Mouse (Mus musculus) heart, adult 2 months (tissue): ENCODE measurements at regions not wholly inside any gene's neighbourhood (a gene's known extent, or its start where the extent isn't known, plus 50 kb on each side); places are given as distances from the start of the nearest gene placed in this dataset.

ENCODE experiments used
- DNase-seq, 2 experiments: peaks; one replicate each; pipeline ENCODE4 v3.0.0; 2021
- H3K27ac ChIP-seq: fragments of 200-600 bp; 2 replicates; pipeline ENCODE4 v1.8.1; 2022
- H3K27me3 ChIP-seq: fragments of 200-500 bp; 2 replicates; pipeline ENCODE4 v1.6.1; 2012; ENCODE audit warnings: mild to moderate bottlenecking, low read length, inconsistent platforms, mixed read lengths; ENCODE audit not compliant: control insufficient read depth, insufficient read depth
- H3K36me3 ChIP-seq: fragments of 200-500 bp; 2 replicates; pipeline ENCODE4 v1.6.1; 2012; ENCODE audit warnings: low read length, inconsistent platforms; ENCODE audit not compliant: control insufficient read depth, insufficient read depth
- H3K4me1 ChIP-seq: fragments of 200-500 bp; 2 replicates; pipeline ENCODE4 v1.6.1; 2011; ENCODE audit warnings: low read length; ENCODE audit not compliant: control insufficient read depth, insufficient read depth
- H3K4me3 ChIP-seq: fragments of 200-600 bp; 2 replicates; pipeline ENCODE4 v1.8.1; 2022
- H3K79me2 ChIP-seq: fragments of 200-500 bp; replicated peaks from 2 replicates; pipeline ENCODE4 v1.6.1; 2012; ENCODE audit warnings: mild to moderate bottlenecking, inconsistent platforms, low read length, moderate library complexity, mixed read lengths; ENCODE audit not compliant: control insufficient read depth, insufficient read depth
- H3K9ac ChIP-seq: fragments of 200-500 bp; 2 replicates; pipeline ENCODE4 v1.6.1; 2012; ENCODE audit warnings: low read depth, mild to moderate bottlenecking, control low read depth, inconsistent platforms, low read length, mixed read lengths
- CTCF ChIP-seq: fragments of 200-600 bp; IDR thresholded peaks from 2 replicates; pipeline ENCODE4 v1.8.1; 2022; ENCODE audit warnings: antibody characterized with exemption, mild to moderate bottlenecking, moderate library complexity
- EP300 ChIP-seq: fragments of 200-500 bp; IDR thresholded peaks from 2 replicates; pipeline ENCODE4 v1.6.1; 2011; ENCODE audit warnings: low read depth, low read length, control low read depth; ENCODE audit not compliant: insufficient read depth
- POLR2A ChIP-seq: fragments of 200-500 bp; IDR thresholded peaks from 2 replicates; pipeline ENCODE4 v1.6.1; 2011; ENCODE audit warnings: mild to moderate bottlenecking, low read depth, low read length, control low read depth; ENCODE audit not compliant: insufficient read depth
- WGBS: fragments of 180-500 bp; shearing (Covaris S2); methylation state at CpG from one replicate; pipeline ENCODE4 v1.1.7; 2018; 5-methylcytosine and 5-hydroxymethylcytosine counted together
- intact Hi-C: fragments of 180-260 bp; cut with DNase I; formaldehyde crosslinking; loops from one replicate; pipeline ENCODE4 v1.15.1; 2025

DNA sequence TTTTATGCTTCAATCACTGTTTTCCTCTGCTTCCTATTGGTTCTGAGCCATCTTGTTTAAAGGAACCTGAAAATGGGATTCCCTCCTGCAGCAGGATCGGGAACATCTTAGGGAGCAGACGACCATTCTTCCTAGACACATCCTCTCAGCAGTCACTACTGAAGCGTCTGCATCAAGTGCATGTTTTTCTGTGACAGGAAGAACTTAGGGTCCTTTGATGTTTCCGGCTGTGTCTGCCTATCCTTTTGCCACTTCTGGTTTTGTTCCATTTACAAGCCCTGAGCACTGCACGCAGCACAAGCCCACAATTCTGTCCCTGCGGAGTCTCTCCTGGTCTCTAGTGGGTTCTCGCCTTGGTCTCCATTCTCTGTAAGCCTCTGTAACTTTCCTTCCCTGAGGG lies 163.9 kb upstream of the Zfp637 start:
- Histone ChIP-seq H3K4me1 (peaks cover 4% of the 10 kb centered on the region), H3K27ac (no peak overlapping the region), H3K9ac (no peak overlapping the region), H3K36me3 (no peaks in the 10 kb centered on the region), H3K79me2 (no peaks in the 10 kb centered on the region), H3K4me3 (no peak overlapping the region), H3K27me3 (no peaks in the 10 kb centered on the region)
- no peak for DNase-seq
- TF ChIP-seq POLR2A: no peak
- TF ChIP-seq CTCF: no peak
- TF ChIP-seq EP300: no peak
- WGBS: 55% methylated on average over 7 of the region's 7 CpGs
- intact Hi-C loops: no loop called here

- Histone ChIP-seq H3K79me2 (no peaks in the 10 kb centered on the region), H3K4me3 (no peak overlapping the region), H3K36me3 (no peaks in the 10 kb centered on the region), H3K4me1 (peaks cover 4% of the 10 kb centered on the region), H3K27ac (no peak overlapping the region), H3K9ac (no peak overlapping the region), H3K27me3 (no peaks in the 10 kb centered on the region)
- intact Hi-C loops: no loop called here
- no peak for DNase-seq
- WGBS: 82% methylated on average over 2 of the region's 2 CpGs
- TF ChIP-seq EP300 (no peak), CTCF (no peak), POLR2A (no peak)
Measured at GRCm38 (mm10) chr6:117677821-117678220, 163.2 kb upstream of the Zfp637 start.

- TF ChIP-seq CTCF: no peak
- no peak for TF ChIP-seq EP300
- no peak for TF ChIP-seq POLR2A
- H3K27me3 ChIP-seq: no peaks in the 10 kb centered on the region
- no peaks in the 10 kb centered on the region for H3K79me2 ChIP-seq
- 38% methylated on average over 5 of the region's 5 CpGs for WGBS
- peaks cover 4% of the 10 kb centered on the region for H3K4me1 ChIP-seq
- no peak for DNase-seq
- intact Hi-C loops: no loop called here
- H3K9ac ChIP-seq: no peak overlapping the region
- H3K4me3 ChIP-seq: no peak overlapping the region
- no peaks in the 10 kb centered on the region for H3K36me3 ChIP-seq
- no peak overlapping the region for H3K27ac ChIP-seq
Measured at GRCm38 (mm10) chr6:117678276-117678675, 162.7 kb upstream of the Zfp637 start.

DNA sequence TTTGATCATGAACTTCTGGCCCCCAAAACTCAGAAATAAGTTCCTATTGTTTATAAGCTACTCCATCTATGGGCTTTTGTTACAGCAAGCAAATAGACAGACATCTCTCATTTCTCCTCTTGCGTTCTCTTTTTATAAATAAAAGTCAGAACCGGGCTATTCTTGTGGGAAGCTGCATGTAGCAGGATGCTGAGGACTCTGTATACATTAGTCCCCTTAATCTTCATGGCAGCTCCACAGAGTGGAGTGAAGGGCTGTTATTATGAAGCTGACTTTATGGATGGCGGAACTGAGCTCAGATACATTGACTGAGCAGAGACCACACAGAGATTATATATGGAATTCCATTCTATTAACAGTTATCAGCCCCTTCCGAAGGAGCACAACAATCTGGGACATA lies 162.1 kb upstream of the Zfp637 start:
- H3K27ac ChIP-seq: no peak overlapping the region
- H3K79me2 ChIP-seq: no peaks in the 10 kb centered on the region
- intact Hi-C loops: no loop called here
- H3K4me1 ChIP-seq: peaks cover 4% of the 10 kb centered on the region
- no peaks in the 10 kb centered on the region for H3K36me3 ChIP-seq
- no peak for DNase-seq
- TF ChIP-seq EP300 (no peak), POLR2A (no peak), CTCF (no peak)
- 90% methylated on average over 4 of the region's 4 CpGs for WGBS
- H3K4me3 ChIP-seq: no peak overlapping the region
- no peaks in the 10 kb centered on the region for H3K27me3 ChIP-seq
- H3K9ac ChIP-seq: no peak overlapping the region

DNA sequence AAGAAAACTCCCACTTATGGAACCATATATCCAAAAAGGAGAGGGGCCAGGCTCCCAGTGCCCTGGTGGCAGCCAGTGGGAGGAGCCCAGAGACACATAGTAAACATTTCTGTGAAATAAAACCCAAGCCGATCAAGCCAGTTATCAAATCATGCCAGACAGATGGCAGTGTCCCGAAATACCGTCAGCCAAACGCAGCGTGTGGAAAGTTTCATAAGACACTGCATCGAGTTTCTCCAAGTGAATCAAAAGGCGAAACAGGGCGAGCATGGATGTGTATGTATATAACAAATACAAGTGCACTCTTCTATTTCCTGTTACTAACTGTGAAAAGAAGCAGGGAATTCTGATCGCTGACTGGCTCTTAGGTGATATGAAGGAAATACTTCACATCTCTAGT lies 154.8 kb upstream of the Zfp637 start:
- H3K4me3 ChIP-seq: no peak overlapping the region
- DNase-seq: no peak
- 81% methylated on average over 9 of the region's 9 CpGs for WGBS
- H3K27ac ChIP-seq: no peak overlapping the region
- no peaks in the 10 kb centered on the region for H3K79me2 ChIP-seq
- intact Hi-C loops: loop anchor here (5.0 kb wide), 1 partner anchor 141 kb away; no protein-coding TSS in a partner anchor
- no peak overlapping the region for H3K9ac ChIP-seq
- no peaks in the 10 kb centered on the region for H3K36me3 ChIP-seq
- H3K27me3 ChIP-seq: peaks cover 1% of the 10 kb centered on the region; the same call in 1 of the 2 replicates
- no peaks in the 10 kb centered on the region for H3K4me1 ChIP-seq
- no peak for TF ChIP-seq EP300
- no peak for TF ChIP-seq CTCF
- TF ChIP-seq POLR2A: no peak

DNA sequence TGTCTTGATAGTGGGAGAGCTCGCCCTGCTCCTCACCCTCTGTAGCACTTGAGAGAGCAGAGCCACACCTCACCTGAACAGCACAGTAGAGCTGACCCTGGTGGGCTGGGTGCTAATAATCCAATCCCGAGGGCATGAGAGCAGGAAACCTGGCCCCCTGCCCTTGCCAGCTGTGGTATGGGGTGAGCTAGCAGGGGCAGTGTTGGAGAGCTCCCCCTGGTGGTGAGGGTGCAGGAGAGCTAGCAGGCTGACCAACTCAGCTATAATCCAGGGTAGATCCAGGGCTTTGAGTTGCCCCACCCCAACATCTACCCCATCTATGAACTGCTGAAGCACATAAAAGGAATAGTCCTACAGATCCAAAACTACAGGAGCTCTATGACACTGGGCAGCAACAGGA lies 153.9 kb upstream of the Zfp637 start:
- H3K4me3 ChIP-seq: no peak overlapping the region
- intact Hi-C loops: loop anchor here (1.0 to 5.0 kb wide), 2 partner anchors 140 to 513 kb away; no protein-coding TSS in a partner anchor
- DNase-seq: peak; percentile 38 to 62
- WGBS: 74% methylated on average over 2 of the region's 2 CpGs
- no peaks in the 10 kb centered on the region for H3K36me3 ChIP-seq
- no peak overlapping the region for H3K9ac ChIP-seq
- H3K79me2 ChIP-seq: no peaks in the 10 kb centered on the region
- peaks cover 1% of the 10 kb centered on the region; the same call in 1 of the 2 replicates for H3K27me3 ChIP-seq
- no peak overlapping the region for H3K27ac ChIP-seq
- peak; percentile 82 for TF ChIP-seq CTCF
- no peak for TF ChIP-seq EP300
- H3K4me1 ChIP-seq: no peaks in the 10 kb centered on the region
